Mouse (Mus musculus): ENCODE measurements around the gene Shbg. TPM values are rescaled to one million over a fixed set of nuclear protein-coding genes. Genes with fewer than 3 reads are reported as not detected.

Shbg gene
- total RNA-seq, 2 experiments from 2014 or later = not detected

GRCm38 (mm10) chr11:69603516-69603915 is 14.2 kb downstream of the Shbg start:
- DNase-seq (ENCODE audit: extremely low spot score in 1 of 2, low spot score in 1 of 2) = no peak

- no peak for DNase-seq (ENCODE audit: extremely low spot score in 1 of 2, low spot score in 1 of 2)
These were observed 15.9 kb downstream of the Shbg start for GRCm38 (mm10) chr11:69601768-69602167.

- DNase-seq (ENCODE audit: extremely low spot score in 1 of 2, low spot score in 1 of 2) = peak; percentile 37 to 68
These were observed 17.6 kb downstream of the Shbg start for GRCm38 (mm10) chr11:69600098-69600497.

- DNase-seq (ENCODE audit: extremely low spot score in 1 of 2, low spot score in 1 of 2) = no peak
These were observed 18.3 kb downstream of the Shbg start for GRCm38 (mm10) chr11:69599436-69599835.

- DNase-seq (ENCODE audit: extremely low spot score in 1 of 2, low spot score in 1 of 2) = no peak
These were observed 22.9 kb downstream of the Shbg start for GRCm38 (mm10) chr11:69594853-69595252.

GRCm38 (mm10) chr11:69592799-69593198 is 24.9 kb downstream of the Shbg start:
- no peak for DNase-seq (ENCODE audit: extremely low spot score in 1 of 2, low spot score in 1 of 2)

GRCm38 (mm10) chr11:69591899-69592637 is 25.6 kb downstream of the Shbg start:
- DNase-seq (ENCODE audit: extremely low spot score in 1 of 2, low spot score in 1 of 2) = peak; percentile 44 to 65

GRCm38 (mm10) chr11:69591424-69591823 is 26.3 kb downstream of the Shbg start:
- DNase-seq (ENCODE audit: extremely low spot score in 1 of 2, low spot score in 1 of 2) = no peak

GRCm38 (mm10) chr11:69590622-69591021 is 27.1 kb downstream of the Shbg start:
- no peak for DNase-seq (ENCODE audit: extremely low spot score in 1 of 2, low spot score in 1 of 2)

GRCm38 (mm10) chr11:69589207-69589834 is 28.4 kb downstream of the Shbg start:
- no peak for DNase-seq (ENCODE audit: extremely low spot score in 1 of 2, low spot score in 1 of 2)

- DNase-seq (ENCODE audit: extremely low spot score in 1 of 2, low spot score in 1 of 2) = no peak
These were observed 31.9 kb downstream of the Shbg start for GRCm38 (mm10) chr11:69585718-69586325.

GRCm38 (mm10) chr11:69584937-69585336 is 32.8 kb downstream of the Shbg start:
- no peak for DNase-seq (ENCODE audit: extremely low spot score in 1 of 2, low spot score in 1 of 2)

GRCm38 (mm10) chr11:69584008-69584407 is 33.7 kb downstream of the Shbg start:
- DNase-seq (ENCODE audit: extremely low spot score in 1 of 2, low spot score in 1 of 2) = no peak

- no peak for DNase-seq (ENCODE audit: extremely low spot score in 1 of 2, low spot score in 1 of 2)
These were observed 35.4 kb downstream of the Shbg start for GRCm38 (mm10) chr11:69582230-69582805.

- no peak for DNase-seq (ENCODE audit: extremely low spot score in 1 of 2, low spot score in 1 of 2)
These were observed 35.9 kb downstream of the Shbg start for GRCm38 (mm10) chr11:69581814-69582213.

- peak; percentile 75 to 80 for DNase-seq (ENCODE audit: extremely low spot score in 1 of 2, low spot score in 1 of 2)
These were observed 36.5 kb downstream of the Shbg start for GRCm38 (mm10) chr11:69581147-69581688.

- DNase-seq (ENCODE audit: extremely low spot score in 1 of 2, low spot score in 1 of 2) = no peak
These were observed 37.0 kb downstream of the Shbg start for GRCm38 (mm10) chr11:69580572-69581146.

GRCm38 (mm10) chr11:69580091-69580514 is 37.6 kb downstream of the Shbg start, which contains the start of the genes Wrap53 and Trp53:
TSS of gene Wrap53 (minus strand) at chr11:69580255.
TSS of gene Trp53 (plus strand) at chr11:69580359.
- peak; percentile 48 to 65 for DNase-seq (ENCODE audit: extremely low spot score in 1 of 2, low spot score in 1 of 2)

GRCm38 (mm10) chr11:69579128-69580017 is 38.3 kb downstream of the Shbg start:
- DNase-seq (ENCODE audit: extremely low spot score in 1 of 2, low spot score in 1 of 2) = peak; percentile 99 to 100

Data from layer of hippocampus, postnatal 25 days (tissue).